Mouse (Mus musculus) hindbrain, embryonic 16.5 days (tissue): ENCODE data around the gene Olfr619. TPM values are rescaled to one million over a fixed set of nuclear protein-coding genes. Genes with fewer than 3 reads are reported as not detected.

Experiments
- microRNA-seq: library from miRNA; unstranded; fragments of <30 nt; microRNA quantifications from one replicate; pipeline ENCODE4, GENCODE M21; 2017
- polyA plus RNA-seq: library from polyadenylated mRNA; unstranded; fragments of >200 nt; fragmentation: Nextera tagmentation; extraction: Ambion mirVana; gene quantifications from 2 replicates; pipeline ENCODE4 v1.2.1, GENCODE M21; 2015

The Olfr619 gene
- polyA plus RNA-seq, 1 experiment from 2014 or later = not detected

Small RNA genes lying within 50 kb of the gene (microRNA-seq; reads per million reads assigned to microRNA genes)
- not detected for gene Gm26506

Other genes starting within 250 kb of the Olfr619 start
- gene Olfr601, start 237.9 kb upstream of the Olfr619 start, polyA plus RNA-seq = not detected in 2 replicates
- not detected in 2 replicates for gene Olfr603, start 214.4 kb upstream of the Olfr619 start, polyA plus RNA-seq
- gene Usp17lc, start 185.5 kb upstream of the Olfr619 start, polyA plus RNA-seq = not detected in 2 replicates
- not detected in 2 replicates for gene Olfr605, start 155.1 kb upstream of the Olfr619 start, polyA plus RNA-seq
- not detected in 2 replicates for gene Olfr606, start 151.5 kb upstream of the Olfr619 start, polyA plus RNA-seq
- not detected in 2 replicates for gene Olfr607, start 136.4 kb upstream of the Olfr619 start, polyA plus RNA-seq
- not detected in 2 replicates for gene Olfr608, start 130.7 kb upstream of the Olfr619 start, polyA plus RNA-seq
- gene Olfr609, start 102.5 kb upstream of the Olfr619 start, polyA plus RNA-seq = not detected in 2 replicates
- gene Olfr610, start 88.5 kb upstream of the Olfr619 start, polyA plus RNA-seq = not detected in 2 replicates
- gene Olfr611, start 79.7 kb upstream of the Olfr619 start, polyA plus RNA-seq = not detected in 2 replicates
- not detected in 2 replicates for gene Olfr612, start 57.9 kb upstream of the Olfr619 start, polyA plus RNA-seq
- gene Olfr613, start 52.5 kb upstream of the Olfr619 start, polyA plus RNA-seq = not detected in 2 replicates
- gene Olfr615, start 44.5 kb upstream of the Olfr619 start, polyA plus RNA-seq = not detected in 2 replicates
- not detected in 2 replicates for gene Olfr616, start 31.4 kb upstream of the Olfr619 start, polyA plus RNA-seq
- gene Olfr617, start 27.5 kb upstream of the Olfr619 start, polyA plus RNA-seq = not detected in 2 replicates
- gene Olfr618, start 10.5 kb upstream of the Olfr619 start, polyA plus RNA-seq = 0.16 TPM in 1 of 2 replicates, not detected in the other
- not detected in 2 replicates for gene Olfr620, start 12.0 kb downstream of the Olfr619 start, polyA plus RNA-seq
- not detected in 2 replicates for gene Olfr622, start 42.1 kb downstream of the Olfr619 start, polyA plus RNA-seq
- not detected in 2 replicates for gene Olfr623, start 63.1 kb downstream of the Olfr619 start, polyA plus RNA-seq
- gene Olfr624, start 70.6 kb downstream of the Olfr619 start, polyA plus RNA-seq = not detected in 2 replicates
- not detected in 2 replicates for gene Olfr625-ps1, start 82.1 kb downstream of the Olfr619 start, polyA plus RNA-seq
- not detected in 2 replicates for gene Olfr243, start 114.1 kb downstream of the Olfr619 start, polyA plus RNA-seq
- gene Olfr628, start 129.8 kb downstream of the Olfr619 start, polyA plus RNA-seq = not detected in 2 replicates
- gene Olfr629, start 144.4 kb downstream of the Olfr619 start, polyA plus RNA-seq = not detected in 2 replicates
- gene Olfr630, start 156.8 kb downstream of the Olfr619 start, polyA plus RNA-seq = not detected in 2 replicates
- gene Olfr69, start 171.0 kb downstream of the Olfr619 start, polyA plus RNA-seq = not detected in 2 replicates
- gene Olfr68, start 179.1 kb downstream of the Olfr619 start, polyA plus RNA-seq = not detected in 2 replicates
- not detected in 2 replicates for gene Olfr67, start 191.2 kb downstream of the Olfr619 start, polyA plus RNA-seq
- gene Hbb-bt, start 213.4 kb downstream of the Olfr619 start, polyA plus RNA-seq = 1,299 and 1,681 TPM in 2 replicates
- gene Hbb-bs, start 227.5 kb downstream of the Olfr619 start, polyA plus RNA-seq = 4,904 and 5,594 TPM in 2 replicates
- not detected in 2 replicates for gene Hbb-bh2, start 239.9 kb downstream of the Olfr619 start, polyA plus RNA-seq
- gene Hbb-bh1, start 242.6 kb downstream of the Olfr619 start, polyA plus RNA-seq = 0.37 TPM in 1 of 2 replicates, not detected in the other